Mouse (Mus musculus): ENCODE results near the gene Rpl35. TPM values are rescaled to one million over a fixed set of nuclear protein-coding genes. Genes with fewer than 3 reads are reported as not detected.

Rpl35 gene
- total RNA-seq, 2 experiments from 2014 or later, result 247 to 255 TPM

GRCm38 (mm10) chr2:39006149-39006730 is 816 bp upstream of the Rpl35 start:
- no peak overlapping the region for H3K27ac ChIP-seq
- TF ChIP-seq CTCF (conservative IDR thresholded peaks at IDR 0.05), result no peak
- no peak overlapping the region; the same call in 1 of the 2 replicates for H3K4me3 ChIP-seq
- no peak for DNase-seq (ENCODE audit: low spot score in 2 of 2)

- peak within 1 kb of the TSS; percentile 93 for H3K27ac ChIP-seq
- H3K4me3 ChIP-seq, result peak within 1 kb of the TSS; percentile 81
- peak; percentile 91 to 93 for DNase-seq (ENCODE audit: low spot score in 2 of 2)
- no peak for TF ChIP-seq CTCF (conservative IDR thresholded peaks at IDR 0.05)
Observed at GRCm38 (mm10) chr2:39004880-39005435, 466 bp downstream of the Rpl35 start, which contains the start of gene Arpc5l. Gene Arpc5l (plus strand): TSS chr2:39005348.

GRCm38 (mm10) chr2:39004372-39004771 is 1.1 kb downstream of the Rpl35 start:
- Histone ChIP-seq H3K4me3 (peak overlapping the region; percentile 81), H3K27ac (peak overlapping the region; percentile 93)
- no peak for TF ChIP-seq CTCF (conservative IDR thresholded peaks at IDR 0.05)
- DNase-seq (ENCODE audit: low spot score in 2 of 2), result no peak

- no peak for TF ChIP-seq CTCF (conservative IDR thresholded peaks at IDR 0.05)
- DNase-seq (ENCODE audit: low spot score in 2 of 2), result no peak
- H3K27ac ChIP-seq, result no peak overlapping the region
- no peak overlapping the region; the same call in 1 of the 2 replicates for H3K4me3 ChIP-seq
Observed at GRCm38 (mm10) chr2:39003512-39003911, 1.9 kb downstream of the Rpl35 start.

- no peak for TF ChIP-seq CTCF (conservative IDR thresholded peaks at IDR 0.05)
- Histone ChIP-seq H3K4me3 (no peak overlapping the region), H3K27ac (no peak overlapping the region)
- DNase-seq (ENCODE audit: low spot score in 2 of 2), result no peak
Observed at GRCm38 (mm10) chr2:39003106-39003505, 2.3 kb downstream of the Rpl35 start.

GRCm38 (mm10) chr2:39001866-39002265 is 3.6 kb downstream of the Rpl35 start:
- TF ChIP-seq CTCF (conservative IDR thresholded peaks at IDR 0.05), result no peak
- no peak for DNase-seq (ENCODE audit: low spot score in 2 of 2)
- no peak overlapping the region for H3K27ac ChIP-seq
- no peak overlapping the region for H3K4me3 ChIP-seq

GRCm38 (mm10) chr2:39000587-39000919 is 4.9 kb downstream of the Rpl35 start:
- TF ChIP-seq CTCF (conservative IDR thresholded peaks at IDR 0.05), result no peak
- no peak for DNase-seq (ENCODE audit: low spot score in 2 of 2)
- Histone ChIP-seq H3K27ac (no peak overlapping the region), H3K4me3 (no peak overlapping the region)

- no peak for DNase-seq (ENCODE audit: low spot score in 2 of 2)
- H3K27ac ChIP-seq, result no peak overlapping the region
- TF ChIP-seq CTCF (conservative IDR thresholded peaks at IDR 0.05), result no peak
- no peak overlapping the region for H3K4me3 ChIP-seq
Observed at GRCm38 (mm10) chr2:38999910-39000586, 5.4 kb downstream of the Rpl35 start.

GRCm38 (mm10) chr2:38999381-38999780 is 6.0 kb downstream of the Rpl35 start:
- no peak for TF ChIP-seq CTCF (conservative IDR thresholded peaks at IDR 0.05)
- no peak for DNase-seq (ENCODE audit: low spot score in 2 of 2)
- no peak overlapping the region for H3K27ac ChIP-seq
- no peak overlapping the region for H3K4me3 ChIP-seq

GRCm38 (mm10) chr2:38997386-38998374 is 7.7 kb downstream of the Rpl35 start, which contains the start of gene Wdr38:
Gene Wdr38 (plus strand): TSS chr2:38997476.
- TF ChIP-seq CTCF (conservative IDR thresholded peaks at IDR 0.05), result peak; percentile 99
- peak within 1 kb of the TSS; percentile 86 for H3K27ac ChIP-seq
- H3K4me3 ChIP-seq, result peak within 1 kb of the TSS; percentile 67
- peak; percentile 85 to 89 for DNase-seq (ENCODE audit: low spot score in 2 of 2)

- no peak overlapping the region for H3K27ac ChIP-seq
- H3K4me3 ChIP-seq, result no peak overlapping the region
- no peak for DNase-seq (ENCODE audit: low spot score in 2 of 2)
- no peak for TF ChIP-seq CTCF (conservative IDR thresholded peaks at IDR 0.05)
Observed at GRCm38 (mm10) chr2:38992452-38992851, 13.0 kb downstream of the Rpl35 start.

- H3K4me3 ChIP-seq, result no peak overlapping the region
- no peak for TF ChIP-seq CTCF (conservative IDR thresholded peaks at IDR 0.05)
- DNase-seq (ENCODE audit: low spot score in 2 of 2), result no peak
- no peak overlapping the region for H3K27ac ChIP-seq
Observed at GRCm38 (mm10) chr2:38992004-38992403, 13.4 kb downstream of the Rpl35 start.

GRCm38 (mm10) chr2:38988929-38989328 is 16.5 kb downstream of the Rpl35 start:
- H3K4me3 ChIP-seq, result no peak overlapping the region
- no peak for TF ChIP-seq CTCF (conservative IDR thresholded peaks at IDR 0.05)
- no peak overlapping the region for H3K27ac ChIP-seq
- no peak for DNase-seq (ENCODE audit: low spot score in 2 of 2)

Data from layer of hippocampus, adult 2 months (tissue).